Mouse (Mus musculus): Measurements from ENCODE around the gene Hsf3.

- TF ChIP-seq CTCF (conservative IDR thresholded peaks at IDR 0.05; ENCODE audit: insufficient read depth, insufficient read length, low read depth, low read length): no peak
- no peak for TF ChIP-seq POLR2A (IDR thresholded peaks at IDR 0.05; ENCODE audit: low read depth, low read length)
These were observed 126.3 kb downstream of the Hsf3 start for GRCm38 (mm10) chrX:96329764-96330163.
